Mouse (Mus musculus): ENCODE measurements around the gene Lgr4.

Lgr4 gene

GRCm38 (mm10) chr2:109945532-109945931 is 28.1 kb downstream of the Lgr4 start:
- ATAC-seq (ENCODE audit: insufficient number of reproducible peaks, low FRiP score, low TSS enrichment), result no peak

GRCm38 (mm10) chr2:109946426-109946825 is 29.0 kb downstream of the Lgr4 start:
- no peak for ATAC-seq (ENCODE audit: insufficient number of reproducible peaks, low FRiP score, low TSS enrichment)

- peak; percentile 50; the same call in 1 of the 2 replicates for ATAC-seq (ENCODE audit: insufficient number of reproducible peaks, low FRiP score, low TSS enrichment)
Observed at GRCm38 (mm10) chr2:109949519-109949918, 32.1 kb downstream of the Lgr4 start.

GRCm38 (mm10) chr2:109950311-109950710 is 32.9 kb downstream of the Lgr4 start:
- no peak for ATAC-seq (ENCODE audit: insufficient number of reproducible peaks, low FRiP score, low TSS enrichment)

- ATAC-seq (ENCODE audit: insufficient number of reproducible peaks, low FRiP score, low TSS enrichment), result no peak
Observed at GRCm38 (mm10) chr2:109951050-109951449, 33.6 kb downstream of the Lgr4 start.

- no peak for ATAC-seq (ENCODE audit: insufficient number of reproducible peaks, low FRiP score, low TSS enrichment)
Observed at GRCm38 (mm10) chr2:109953048-109953717, 35.7 kb downstream of the Lgr4 start.

- ATAC-seq (ENCODE audit: insufficient number of reproducible peaks, low FRiP score, low TSS enrichment), result no peak
Observed at GRCm38 (mm10) chr2:109953893-109954292, 36.4 kb downstream of the Lgr4 start.

GRCm38 (mm10) chr2:109955060-109955459 is 37.6 kb downstream of the Lgr4 start:
- no peak for ATAC-seq (ENCODE audit: insufficient number of reproducible peaks, low FRiP score, low TSS enrichment)

- no peak for ATAC-seq (ENCODE audit: insufficient number of reproducible peaks, low FRiP score, low TSS enrichment)
Observed at GRCm38 (mm10) chr2:109955910-109956309, 38.5 kb downstream of the Lgr4 start.

GRCm38 (mm10) chr2:109956785-109957184 is 39.3 kb downstream of the Lgr4 start:
- no peak for ATAC-seq (ENCODE audit: insufficient number of reproducible peaks, low FRiP score, low TSS enrichment)

- no peak for ATAC-seq (ENCODE audit: insufficient number of reproducible peaks, low FRiP score, low TSS enrichment)
Observed at GRCm38 (mm10) chr2:109958692-109959406, 41.4 kb downstream of the Lgr4 start.

- no peak for ATAC-seq (ENCODE audit: insufficient number of reproducible peaks, low FRiP score, low TSS enrichment)
Observed at GRCm38 (mm10) chr2:109959407-109960075, 42.1 kb downstream of the Lgr4 start.

- ATAC-seq (ENCODE audit: insufficient number of reproducible peaks, low FRiP score, low TSS enrichment), result no peak
Observed at GRCm38 (mm10) chr2:109960246-109960645, 42.8 kb downstream of the Lgr4 start.

GRCm38 (mm10) chr2:109961174-109961573 is 43.7 kb downstream of the Lgr4 start:
- ATAC-seq (ENCODE audit: insufficient number of reproducible peaks, low FRiP score, low TSS enrichment), result no peak

GRCm38 (mm10) chr2:109963591-109964258 is 46.3 kb downstream of the Lgr4 start:
- no peak for ATAC-seq (ENCODE audit: insufficient number of reproducible peaks, low FRiP score, low TSS enrichment)

- ATAC-seq (ENCODE audit: insufficient number of reproducible peaks, low FRiP score, low TSS enrichment), result no peak
Observed at GRCm38 (mm10) chr2:109965753-109966420, 48.4 kb downstream of the Lgr4 start.

GRCm38 (mm10) chr2:109966863-109967262 is 49.4 kb downstream of the Lgr4 start:
- ATAC-seq (ENCODE audit: insufficient number of reproducible peaks, low FRiP score, low TSS enrichment), result no peak

GRCm38 (mm10) chr2:109969381-109969780 is 51.9 kb downstream of the Lgr4 start:
- ATAC-seq (ENCODE audit: insufficient number of reproducible peaks, low FRiP score, low TSS enrichment), result no peak

- no peak for ATAC-seq (ENCODE audit: insufficient number of reproducible peaks, low FRiP score, low TSS enrichment)
Observed at GRCm38 (mm10) chr2:109969926-109970532, 52.6 kb downstream of the Lgr4 start.

Data from cerebellum, adult (tissue).